Mouse (Mus musculus) Patski (cell line): Measurements from ENCODE around the gene H2-Eb2. TPM values are rescaled to one million over a fixed set of nuclear protein-coding genes. Genes with fewer than 3 reads are reported as not detected.

Source experiments
- ATAC-seq: fragments of 100-300 bp; one replicate; pipeline ENCODE4 v1.8.0; 2021
- CTCF ChIA-PET: fragments of 350-600 bp; sonication (Branson Sonifier 250); formaldehyde crosslinking; loops from one replicate; lab custom pipeline; 2022; ENCODE audit warnings: inconsistent platforms; lab: Charles Lee
- POLR2A ChIA-PET: fragments of 350-600 bp; sonication (Branson Sonifier 250); formaldehyde crosslinking; loops from one replicate; lab custom pipeline; 2022; ENCODE audit warnings: antibody characterized with exemption, inconsistent platforms; lab: Charles Lee
- DNase-seq: peaks from one replicate; pipeline ENCODE4 v3.0.0-alpha.2; 2011; ENCODE audit warnings: low read depth, low spot score
- H3K27me3 ChIP-seq: fragments of 371-371 bp; one replicate; pipeline ENCODE4 v1.5.1; 2021
- CTCF ChIP-seq: fragments of 100-300 bp; IDR thresholded peaks from one replicate; pipeline ENCODE4 v1.5.1; 2021
- in situ Hi-C: fragments of 300-500 bp; cut with MboI; formaldehyde crosslinking; loops from 3 replicates; pipeline ENCODE4 v1.11.1; 2018; ENCODE audit warnings: low pct_unique_long_range_greater_than_20kb, mixed read lengths
- polyA plus RNA-seq: library from polyadenylated mRNA; unstranded; gene quantifications from one replicate; pipeline ENCODE4 v1.2.3, GENCODE M21; 2021

H2-Eb2 gene
- polyA plus RNA-seq, 1 experiment from 2014 or later: not detected

DNA sequence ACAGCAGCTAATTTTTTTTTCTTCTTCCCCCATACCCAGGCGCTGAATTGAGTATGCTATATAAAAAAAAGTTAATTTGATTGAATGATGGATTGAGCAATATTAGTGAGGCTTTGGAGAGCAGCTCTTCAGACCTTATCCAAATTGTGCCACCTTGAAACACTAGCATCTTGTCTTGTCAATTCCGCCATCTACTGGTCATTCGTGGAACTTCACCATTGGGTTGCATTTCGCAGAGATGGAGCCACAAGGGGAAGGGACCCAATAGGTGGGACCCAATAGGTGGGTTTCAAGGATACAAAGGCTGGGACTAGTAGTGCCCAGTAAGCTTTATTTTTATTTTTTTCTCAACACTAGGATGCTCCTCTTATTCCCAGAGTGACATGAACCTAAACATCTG lies 24.0 kb downstream of the H2-Eb2 start:
- peaks cover 51% of the 10 kb centered on the region for H3K27me3 ChIP-seq
- CTCF ChIA-PET: interaction anchor here (0.8 to 3.9 kb wide), 15 partner anchors 9 to 180 kb away, joined by 3 to 24 read pairs (median 4); no protein-coding TSS in a partner anchor
- POLR2A ChIA-PET: no interaction called here
- peak; percentile 87 for TF ChIP-seq CTCF
- ATAC-seq (no peak), DNase-seq (peak; percentile 6)
- in situ Hi-C loops: loop anchor here (5.0 kb wide), 1 partner anchor 102 kb away; no protein-coding TSS in a partner anchor

GRCm38 (mm10) chr17:34354539-34354938 lies 29.1 kb downstream of the H2-Eb2 start, which contains the start of gene Btnl2:
Gene Btnl2, plus strand, starts transcription at chr17:34354822.
- in situ Hi-C loops: no loop called here
- ChIA-PET POLR2A (no interaction called here), CTCF (no interaction called here)
- no peak for TF ChIP-seq CTCF
- DNase-seq (no peak), ATAC-seq (no peak)
- peaks cover 36% of the 10 kb centered on the region for H3K27me3 ChIP-seq

GRCm38 (mm10) chr17:34354940-34355339 lies 29.5 kb downstream of the H2-Eb2 start:
- no peak for ATAC-seq
- H3K27me3 ChIP-seq: peaks cover 38% of the 10 kb centered on the region
- POLR2A ChIA-PET: no interaction called here
- no peak for TF ChIP-seq CTCF
- CTCF ChIA-PET: no interaction called here
- in situ Hi-C loops: no loop called here
- no peak for DNase-seq

DNA sequence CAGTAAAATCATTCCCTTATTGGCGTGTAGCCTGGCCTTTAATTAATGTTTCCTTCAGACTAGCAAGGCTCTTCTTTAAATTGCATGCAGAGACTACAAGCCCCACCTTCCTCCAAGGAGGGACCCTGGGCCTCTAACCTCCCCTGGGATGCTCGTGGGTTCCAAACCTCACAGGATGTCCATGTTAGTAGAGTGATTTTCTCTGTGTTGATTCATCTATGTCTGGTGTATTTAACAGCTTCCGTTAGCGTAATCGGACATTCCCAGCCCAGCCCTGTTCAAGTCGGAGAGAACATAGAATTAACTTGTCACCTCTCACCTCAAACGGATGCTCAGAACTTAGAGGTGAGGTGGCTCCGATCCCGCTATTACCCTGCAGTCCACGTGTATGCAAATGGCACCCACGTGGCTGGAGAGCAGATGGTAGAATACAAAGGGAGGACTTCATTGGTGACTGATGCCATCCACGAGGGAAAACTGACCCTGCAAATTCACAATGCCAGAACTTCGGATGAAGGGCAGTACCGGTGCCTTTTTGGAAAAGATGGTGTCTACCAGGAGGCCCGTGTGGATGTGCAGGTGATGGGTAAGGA lies 37.6 kb downstream of the H2-Eb2 start:
- ATAC-seq: no peak
- in situ Hi-C loops: no loop called here
- CTCF ChIA-PET: interaction anchor here (2.6 kb wide), 1 partner anchor 14 kb away, joined by 7 read pairs; no protein-coding TSS in a partner anchor
- peaks cover 39% of the 10 kb centered on the region for H3K27me3 ChIP-seq
- TF ChIP-seq CTCF: no peak
- no peak for DNase-seq
- POLR2A ChIA-PET: no interaction called here

DNA sequence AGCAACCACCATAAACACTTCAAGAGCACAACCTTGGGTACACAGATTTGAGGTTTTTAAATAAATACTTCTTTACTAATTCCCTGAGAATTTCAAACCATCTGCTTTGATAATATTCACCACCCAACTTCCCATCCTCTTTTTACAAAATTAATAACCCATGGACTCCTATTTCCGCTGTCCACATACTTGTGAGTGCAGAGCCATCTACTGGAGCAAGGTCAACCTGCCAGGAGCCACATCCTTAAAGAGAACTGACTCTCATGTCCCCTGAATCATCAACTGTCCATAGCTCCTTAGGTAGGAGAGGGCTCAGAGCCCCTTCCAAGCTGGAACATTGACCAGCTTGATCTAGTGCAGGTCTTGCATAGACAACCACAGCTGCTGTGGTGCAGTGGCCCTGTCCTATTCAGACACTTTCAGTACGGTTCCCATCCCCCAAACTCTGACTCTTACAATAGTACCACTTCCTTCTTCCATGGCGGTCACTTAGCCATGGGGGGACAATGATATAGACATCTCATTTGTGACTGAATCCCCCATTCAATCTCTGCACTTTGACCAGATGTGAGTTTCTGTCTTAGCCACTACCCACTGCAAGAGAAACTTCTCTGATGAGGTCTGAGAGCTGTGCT lies 38.3 kb downstream of the H2-Eb2 start:
- in situ Hi-C loops: no loop called here

GRCm38 (mm10) chr17:34365031-34365430 lies 39.6 kb downstream of the H2-Eb2 start:
- in situ Hi-C loops: no loop called here
- CTCF ChIA-PET: no interaction called here
- ATAC-seq (no peak), DNase-seq (no peak)
- no peak for TF ChIP-seq CTCF
- peaks cover 38% of the 10 kb centered on the region for H3K27me3 ChIP-seq
- POLR2A ChIA-PET: no interaction called here

More for the DNA sequence above, 38.3 kb downstream of the H2-Eb2 start:
- CTCF ChIA-PET: interaction anchor here (2.6 kb wide), 1 partner anchor 14 kb away, joined by 7 read pairs; no protein-coding TSS in a partner anchor
- ATAC-seq (no peak), DNase-seq (no peak)
- no peak for TF ChIP-seq CTCF
- peaks cover 41% of the 10 kb centered on the region for H3K27me3 ChIP-seq
- POLR2A ChIA-PET: no interaction called here

DNA sequence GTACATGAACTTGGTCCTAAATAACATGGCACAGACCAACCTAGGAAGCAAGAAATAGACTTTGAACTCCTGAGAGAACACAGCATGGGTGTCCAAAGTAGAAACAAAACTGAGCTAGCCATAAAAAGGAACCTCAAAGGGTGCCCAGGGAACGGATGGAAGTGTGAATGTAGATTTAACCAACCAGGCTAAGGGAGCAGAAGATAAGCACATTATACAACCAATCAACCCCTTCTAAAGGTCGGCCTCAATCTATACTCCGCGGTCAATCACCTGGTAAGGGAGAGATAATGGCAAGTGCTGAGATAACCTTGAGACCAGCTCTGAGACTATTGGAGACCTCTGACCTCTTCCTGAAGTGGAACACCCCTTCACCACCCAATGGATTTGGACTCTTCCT lies 45.1 kb downstream of the H2-Eb2 start:
- ChIA-PET POLR2A (no interaction called here), CTCF (no interaction called here)
- peaks cover 30% of the 10 kb centered on the region for H3K27me3 ChIP-seq
- in situ Hi-C loops: no loop called here
- ATAC-seq: no peak
- no peak for DNase-seq
- no peak for TF ChIP-seq CTCF

- no peak for TF ChIP-seq CTCF
- in situ Hi-C loops: no loop called here
- DNase-seq: no peak
- no peak for ATAC-seq
- CTCF ChIA-PET: no interaction called here
- H3K27me3 ChIP-seq: peaks cover 38% of the 10 kb centered on the region
- POLR2A ChIA-PET: no interaction called here
These were observed 47.7 kb downstream of the H2-Eb2 start for GRCm38 (mm10) chr17:34373055-34373709.

DNA sequence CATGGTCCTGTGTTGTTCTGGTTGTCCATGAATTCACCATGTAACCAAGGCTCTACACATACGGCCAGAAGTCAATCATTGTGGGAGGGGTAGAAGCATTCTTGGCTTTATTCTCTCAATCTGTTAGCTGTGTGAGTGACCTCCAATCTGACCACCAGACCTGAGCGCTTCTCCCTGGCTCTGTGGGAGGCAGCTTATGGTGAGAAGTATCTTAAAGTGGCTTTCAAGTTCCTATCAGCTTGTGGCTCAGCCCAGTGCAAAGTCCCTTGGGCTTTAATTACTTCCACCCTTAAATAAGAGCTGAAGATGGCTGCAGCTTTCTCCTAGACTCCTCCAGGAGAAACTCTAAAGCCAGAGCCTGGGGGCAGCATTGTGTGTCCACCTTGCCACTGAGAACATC lies 51.4 kb downstream of the H2-Eb2 start, which contains the start of gene Btnl1:
TSS of gene Btnl1 (plus strand) at position 286 of the 400 bp plus-strand sequence.
- DNase-seq (no peak), ATAC-seq (no peak)
- peak; percentile 3 for TF ChIP-seq CTCF
- H3K27me3 ChIP-seq: peaks cover 40% of the 10 kb centered on the region
- POLR2A ChIA-PET: no interaction called here
- in situ Hi-C loops: no loop called here
- CTCF ChIA-PET: no interaction called here

GRCm38 (mm10) chr17:34377450-34378209 lies 52.2 kb downstream of the H2-Eb2 start:
- in situ Hi-C loops: no loop called here
- POLR2A ChIA-PET: no interaction called here
- CTCF ChIA-PET: no interaction called here

More at GRCm38 (mm10) chr17:34377450-34378209, 52.2 kb downstream of the H2-Eb2 start:
- no peak for DNase-seq
- no peak for ATAC-seq
- H3K27me3 ChIP-seq: peaks cover 39% of the 10 kb centered on the region
- peak; percentile 26 for TF ChIP-seq CTCF
